Mouse (Mus musculus): ENCODE measurements around the gene Gm49318.

Gm49318 gene

DNA sequence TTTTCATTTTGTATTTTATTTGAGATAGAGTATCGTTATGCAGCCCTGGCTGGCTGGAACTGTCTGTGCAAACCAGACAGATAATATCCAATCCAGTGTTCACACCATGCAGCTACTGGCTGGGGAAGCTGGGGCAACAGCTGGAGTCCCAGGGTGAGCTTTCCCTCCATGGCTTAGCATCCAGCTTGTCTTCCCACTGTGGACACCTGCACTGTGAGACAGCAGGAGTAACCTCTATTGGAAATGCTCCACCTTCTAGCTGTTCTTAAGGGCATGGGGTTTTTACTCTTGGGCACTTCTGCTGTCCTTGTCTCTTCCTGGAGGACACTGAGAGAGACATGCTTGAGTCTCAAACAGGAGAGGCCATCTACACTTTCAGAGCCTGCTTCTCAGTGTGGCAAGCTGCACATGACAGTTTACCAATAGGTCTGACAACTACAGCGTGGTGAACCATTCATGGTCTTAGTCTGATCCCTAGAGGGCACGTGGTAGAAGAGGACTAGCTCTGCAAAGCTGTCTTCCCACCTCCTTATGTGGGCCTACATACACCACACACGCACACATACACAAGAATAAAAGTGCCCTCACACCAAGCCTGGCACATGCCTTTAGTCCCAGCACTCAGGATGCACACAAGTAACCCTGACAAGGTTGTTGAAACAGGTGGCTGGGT lies 1.0 kb downstream of the Gm49318 start:
- DNase-seq (ENCODE audit: low spot score): no peak

DNA sequence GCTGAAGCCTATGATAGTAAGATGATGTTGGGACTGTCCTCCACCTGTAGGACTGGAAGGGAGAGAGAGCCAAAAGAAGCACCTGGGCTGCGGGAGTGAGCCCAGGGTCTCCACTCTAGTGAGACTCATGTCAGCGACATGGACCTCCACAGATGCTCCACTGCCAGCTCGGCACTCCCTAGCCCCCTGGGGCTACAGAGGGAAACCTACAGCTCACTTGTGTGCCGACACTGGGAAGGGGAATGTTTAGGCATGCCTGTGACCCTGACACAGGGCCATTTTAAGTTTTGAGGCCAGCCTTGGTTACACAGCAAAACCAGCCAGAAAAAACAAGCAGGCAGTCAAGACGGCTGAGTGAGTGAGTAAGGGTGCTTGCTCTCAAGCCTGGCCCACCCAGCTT lies 3.9 kb downstream of the Gm49318 start:
- DNase-seq (ENCODE audit: low spot score): no peak

DNA sequence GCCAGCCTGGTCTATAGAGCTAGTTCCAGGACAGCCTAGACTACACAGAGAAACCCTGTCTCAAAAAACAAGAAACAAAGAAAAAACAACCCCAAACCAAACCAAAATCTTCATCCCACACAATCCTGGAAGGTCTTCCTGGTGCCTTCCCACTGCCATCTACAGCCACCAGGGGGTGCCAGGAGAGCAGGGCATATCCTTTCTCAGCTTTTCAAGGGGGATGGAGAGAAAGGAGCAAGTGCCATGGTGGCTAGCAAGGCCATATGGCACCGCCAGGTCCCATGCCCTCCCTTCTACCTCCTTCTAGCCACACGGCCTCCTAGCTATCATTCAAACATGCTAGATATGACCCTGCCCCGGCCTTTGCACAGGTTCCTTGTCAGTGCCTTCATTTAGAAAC lies 4.6 kb downstream of the Gm49318 start:
- DNase-seq (ENCODE audit: low spot score): peak; percentile 56

DNA sequence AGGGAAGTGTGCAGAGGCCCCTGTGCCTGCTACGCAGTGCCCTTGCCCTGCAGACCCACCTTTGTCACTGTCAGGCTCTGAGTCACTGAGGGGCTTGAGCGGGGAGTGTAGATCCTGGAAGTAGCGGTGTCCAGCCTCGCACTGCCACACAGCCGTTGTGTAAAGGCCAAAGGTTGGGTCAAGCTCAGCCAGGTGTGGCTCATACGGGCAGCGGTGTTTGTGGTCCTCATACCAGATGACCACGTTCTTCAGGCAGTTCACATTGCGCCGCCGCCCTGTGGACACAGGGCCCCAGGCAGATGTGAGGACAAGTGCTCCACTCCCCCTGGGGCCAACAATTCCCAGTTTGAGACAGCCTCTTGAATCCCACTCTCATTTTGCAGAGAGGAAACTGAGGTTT lies 5.4 kb downstream of the Gm49318 start:
- DNase-seq (ENCODE audit: low spot score): no peak

DNA sequence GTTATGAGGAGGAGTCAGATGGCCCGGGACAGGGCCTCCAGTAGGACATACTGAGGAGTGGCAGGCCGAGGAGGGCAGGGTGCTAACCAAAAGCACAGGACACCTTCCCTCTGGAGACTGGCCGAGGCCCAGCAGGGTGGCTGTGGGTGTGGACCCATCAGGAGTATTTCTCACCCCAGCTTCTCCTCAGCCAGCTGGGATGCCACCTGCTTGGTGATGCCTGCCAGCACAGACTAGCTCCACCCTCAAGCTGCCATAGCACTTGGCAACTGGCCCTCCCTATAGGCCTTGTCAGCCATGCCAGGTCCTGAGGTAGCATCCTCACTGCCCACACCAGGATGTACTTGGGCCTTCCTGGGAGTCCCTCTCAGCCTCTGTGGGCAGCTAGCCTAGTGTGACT lies 6.7 kb downstream of the Gm49318 start:
- no peak for DNase-seq (ENCODE audit: low spot score)

DNA sequence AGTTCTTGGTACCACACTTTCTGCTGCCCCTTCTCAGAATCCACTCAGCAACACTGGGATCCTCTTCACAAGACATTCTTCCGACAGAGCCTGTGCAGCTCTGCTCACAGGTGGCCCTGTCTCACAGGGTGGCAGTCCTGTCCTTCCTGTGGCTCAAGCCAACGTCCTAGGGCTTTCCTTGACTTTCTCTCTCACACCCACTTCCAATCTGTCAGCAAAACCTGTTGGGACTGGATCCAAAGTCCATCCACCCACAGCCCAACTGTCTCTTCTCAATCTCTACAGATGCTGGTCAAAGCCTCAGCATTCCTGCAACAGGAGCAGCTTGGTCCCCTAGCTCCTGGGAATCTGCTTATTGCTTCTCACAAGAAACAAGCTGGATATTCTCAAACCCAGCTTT lies 9.7 kb downstream of the Gm49318 start:
- no peak for DNase-seq (ENCODE audit: low spot score)

DNA sequence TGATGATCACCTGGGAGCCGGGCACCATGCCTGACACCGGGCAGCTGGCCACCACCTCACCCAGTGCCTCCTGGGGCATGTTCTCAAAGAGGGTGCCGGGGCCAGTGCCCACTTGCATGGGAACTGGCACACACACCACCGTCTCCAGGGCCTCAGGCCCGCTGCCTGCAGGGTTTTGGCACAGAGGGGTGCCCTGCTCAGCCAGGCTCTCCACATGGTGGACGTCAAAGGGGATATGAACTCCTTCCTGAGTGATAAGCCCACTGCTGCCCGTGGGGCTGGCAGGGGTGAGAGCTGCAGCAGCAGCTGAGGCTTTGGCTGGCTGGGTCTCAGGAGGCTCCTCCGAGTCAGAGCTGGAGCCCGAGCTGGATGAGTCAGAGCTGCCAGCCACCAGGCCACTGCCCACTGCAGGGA lies 13.0 kb downstream of the Gm49318 start:
- no peak for DNase-seq (ENCODE audit: low spot score)

DNA sequence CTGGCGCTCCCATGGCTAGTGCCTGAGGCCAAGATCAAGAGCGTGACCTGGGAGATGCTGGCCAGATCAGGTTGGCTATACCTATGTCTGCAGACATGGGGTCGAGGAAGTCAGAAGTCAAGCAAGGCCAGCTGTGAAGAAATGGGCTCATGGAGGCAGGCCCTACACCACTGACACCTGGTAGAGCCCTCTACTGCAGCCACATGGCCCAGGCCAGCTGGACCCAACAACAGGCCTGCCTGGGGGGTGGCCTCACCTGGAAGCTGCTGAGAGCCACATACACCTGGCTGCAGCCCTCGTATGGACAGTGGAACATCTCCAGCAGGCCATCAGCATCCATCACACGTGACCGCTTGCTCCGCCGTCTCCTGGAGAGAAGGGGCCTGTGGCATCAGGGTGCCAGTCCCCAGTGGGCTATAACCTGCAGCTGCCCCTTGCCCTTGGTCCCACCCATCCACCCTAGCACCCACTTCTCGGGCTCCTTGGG lies 14.0 kb downstream of the Gm49318 start:
- DNase-seq (ENCODE audit: low spot score): no peak

DNA sequence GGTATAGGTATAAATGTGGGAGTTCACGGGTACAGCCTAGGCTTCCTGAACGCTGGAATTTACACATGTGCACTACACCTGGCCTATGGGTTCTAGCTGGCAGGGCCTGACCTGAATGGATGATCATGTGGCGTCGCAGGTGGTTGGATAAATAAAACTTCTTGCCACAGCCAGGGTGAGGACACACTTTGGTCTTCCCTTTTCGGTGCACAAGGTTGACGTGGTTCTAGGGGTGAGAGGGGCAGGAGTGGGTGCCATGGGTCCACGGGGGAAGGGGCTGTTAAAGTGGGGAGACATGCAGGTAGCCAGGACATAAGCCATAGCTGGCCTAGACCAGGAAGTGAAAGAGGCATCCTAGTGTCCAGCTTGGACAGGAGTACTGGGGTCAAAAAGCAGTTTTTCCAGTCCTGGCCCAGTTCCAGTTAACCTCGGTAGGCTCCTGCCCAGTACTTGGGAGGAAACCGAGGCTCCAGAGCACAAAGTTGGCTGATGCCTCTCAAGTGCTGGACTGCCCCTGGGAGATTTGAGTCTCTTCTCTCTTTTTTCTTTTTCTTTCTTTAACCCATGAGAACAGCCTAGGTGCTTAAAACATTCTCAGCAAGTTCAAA lies 14.7 kb downstream of the Gm49318 start:
- DNase-seq (ENCODE audit: low spot score): no peak

DNA sequence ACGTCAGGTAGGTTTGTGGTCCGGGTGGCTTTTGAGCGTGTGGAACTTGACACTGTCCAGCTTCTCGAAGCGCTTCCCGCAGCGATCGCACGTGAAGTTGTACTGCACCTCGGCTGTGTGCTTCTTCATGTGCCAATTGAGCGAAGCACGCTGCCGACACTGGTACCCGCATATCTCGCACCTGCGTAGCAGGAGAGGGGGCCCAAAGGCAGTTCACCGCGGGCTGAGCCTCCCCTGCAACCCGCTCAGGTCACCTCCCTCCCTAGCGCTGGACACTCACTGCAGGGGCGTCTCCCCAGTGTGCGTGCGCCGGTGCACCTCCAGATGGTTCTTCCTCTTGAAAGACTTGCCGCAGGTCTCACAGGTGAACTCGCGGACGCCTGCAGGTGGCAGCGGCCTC lies 15.3 kb downstream of the Gm49318 start:
- DNase-seq (ENCODE audit: low spot score): no peak

DNA sequence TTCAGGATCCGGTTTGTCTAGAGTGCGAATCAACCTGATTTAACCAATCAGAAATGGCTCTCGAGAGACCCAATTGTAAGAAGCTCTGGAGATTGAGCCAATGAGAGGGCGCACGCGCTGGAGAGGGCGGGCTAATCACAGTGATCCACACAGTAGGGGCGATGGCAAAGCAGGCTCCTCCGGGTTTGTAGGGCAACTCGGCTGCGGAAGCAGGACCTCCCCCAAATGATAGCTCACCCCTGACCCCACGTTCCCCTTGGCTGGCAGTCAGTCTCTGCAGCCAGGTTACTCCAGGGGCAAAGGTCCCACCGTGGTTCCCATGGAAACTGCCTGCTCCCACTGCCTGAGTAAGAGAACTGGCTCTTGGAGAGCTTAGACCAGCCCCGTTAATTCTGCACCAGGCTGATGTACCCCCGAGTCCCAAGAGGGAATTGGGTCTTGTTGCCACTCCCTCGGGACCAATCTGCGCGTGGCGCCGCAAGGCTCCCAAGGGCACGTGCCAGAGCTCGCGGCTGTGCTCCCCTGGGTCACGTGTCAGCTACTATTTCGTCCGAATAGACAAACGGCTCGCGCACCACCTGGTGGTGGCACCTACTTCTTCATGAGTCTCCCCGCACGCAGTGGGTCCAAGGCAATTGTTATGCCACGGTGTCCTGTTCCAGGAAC lies 16.5 kb downstream of the Gm49318 start:
- DNase-seq (ENCODE audit: low spot score): peak; percentile 64

DNA sequence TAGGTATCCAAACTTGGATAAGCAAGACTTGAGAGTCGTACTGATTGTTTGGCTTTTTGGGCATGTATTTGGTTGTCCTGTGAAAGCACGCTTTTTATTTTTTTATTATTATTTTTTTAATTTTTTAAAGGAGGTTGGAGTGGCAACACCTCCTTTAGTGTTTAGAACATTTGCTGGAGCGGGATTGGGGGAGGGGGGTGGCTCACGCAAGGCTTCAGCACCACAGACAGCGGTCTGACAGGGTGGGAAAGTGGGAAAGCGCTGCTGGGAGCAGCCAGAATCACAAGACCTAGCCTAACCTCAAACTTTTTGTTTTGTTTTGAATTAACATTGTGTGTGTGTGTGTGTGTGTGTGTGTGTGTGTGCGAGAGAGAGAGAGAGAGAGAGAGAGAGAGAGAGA lies 17.4 kb downstream of the Gm49318 start:
- DNase-seq (ENCODE audit: low spot score): no peak

DNA sequence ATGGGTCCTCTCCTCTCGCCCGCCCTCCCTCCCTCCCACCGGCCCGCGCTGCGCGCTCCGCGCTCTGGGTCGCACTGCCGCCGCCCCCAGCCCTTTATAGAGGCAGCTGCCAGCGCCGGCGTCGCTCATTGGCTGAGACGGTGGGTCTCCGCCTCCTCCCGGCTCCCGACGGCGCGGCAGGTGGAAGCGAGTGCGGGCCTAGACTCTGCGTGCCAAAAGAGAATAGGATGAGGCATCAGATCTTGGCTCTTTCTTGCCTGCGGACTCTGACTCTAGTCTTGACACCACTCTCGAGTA lies 19.2 kb downstream of the Gm49318 start, which contains the start of gene Elavl3:
TSS of gene Elavl3 (minus strand) at position 66 of the 297 bp plus-strand sequence.
- DNase-seq (ENCODE audit: low spot score): no peak

DNA sequence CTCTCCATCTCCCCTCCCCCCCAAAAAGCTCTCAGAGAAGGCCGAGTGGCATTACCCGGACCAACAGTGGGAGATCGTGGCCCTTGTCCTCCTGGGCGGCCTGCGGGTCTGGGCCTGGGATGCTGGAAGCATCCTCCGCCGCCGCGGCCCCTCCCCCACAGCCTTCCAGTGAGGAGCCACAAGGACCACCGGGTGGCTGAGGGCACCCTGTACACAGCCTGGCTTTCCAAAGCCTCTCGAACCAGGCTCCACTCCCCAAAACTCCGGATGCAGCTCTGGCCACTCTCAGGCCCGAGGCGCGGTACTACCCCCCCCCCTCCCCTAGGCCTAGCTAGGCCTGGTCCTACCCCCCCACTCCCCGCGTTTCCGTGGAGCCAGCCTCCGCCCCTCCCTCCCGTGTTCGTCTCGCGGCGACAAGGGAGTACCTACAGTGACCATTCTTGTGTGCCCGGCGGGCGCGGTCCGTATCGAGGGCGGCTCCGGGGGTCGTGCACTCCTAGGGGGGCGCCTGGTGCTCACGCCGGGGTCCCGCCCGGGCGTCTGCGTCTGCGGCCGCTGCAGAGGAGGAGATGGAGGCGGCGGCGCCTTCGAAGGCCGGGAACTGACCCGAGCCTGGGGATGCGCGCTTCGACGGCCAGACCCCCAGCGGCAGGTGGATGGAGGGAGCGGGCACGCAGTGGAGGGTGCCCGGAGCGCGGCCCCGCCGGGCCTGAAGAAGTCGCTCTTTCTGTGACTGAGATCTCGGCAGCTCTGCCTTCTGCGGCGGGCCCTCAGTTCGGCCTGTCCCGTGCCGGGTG lies 19.7 kb downstream of the Gm49318 start:
- no peak for DNase-seq (ENCODE audit: low spot score)

DNA sequence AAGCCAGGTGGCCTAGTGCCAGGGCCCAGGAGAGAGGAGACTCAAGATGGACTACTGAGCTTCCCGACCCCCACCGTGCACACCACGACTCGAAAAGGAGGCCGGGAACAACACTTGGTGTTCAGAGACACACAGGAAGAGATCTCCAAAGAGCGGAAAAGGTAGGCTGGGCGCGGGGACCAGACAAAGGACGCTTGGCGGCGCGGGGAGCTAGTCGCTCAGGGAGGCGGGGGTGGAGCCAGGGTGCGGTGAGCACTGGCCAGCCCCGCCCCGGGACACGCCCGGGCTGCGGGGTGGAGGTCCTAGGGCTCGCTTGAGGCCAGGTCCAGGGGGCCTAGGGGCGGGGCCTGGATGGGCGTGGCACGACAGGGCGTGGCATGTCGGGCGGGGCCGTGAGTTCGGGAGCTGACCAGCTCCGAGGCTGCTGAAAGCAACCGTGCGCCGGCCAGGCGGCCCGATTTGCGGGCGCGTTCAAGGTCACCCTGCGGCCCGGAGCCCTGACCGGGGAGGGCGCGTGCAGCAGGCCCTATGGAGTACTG lies 20.6 kb downstream of the Gm49318 start:
- peak; percentile 77 for DNase-seq (ENCODE audit: low spot score)

DNA sequence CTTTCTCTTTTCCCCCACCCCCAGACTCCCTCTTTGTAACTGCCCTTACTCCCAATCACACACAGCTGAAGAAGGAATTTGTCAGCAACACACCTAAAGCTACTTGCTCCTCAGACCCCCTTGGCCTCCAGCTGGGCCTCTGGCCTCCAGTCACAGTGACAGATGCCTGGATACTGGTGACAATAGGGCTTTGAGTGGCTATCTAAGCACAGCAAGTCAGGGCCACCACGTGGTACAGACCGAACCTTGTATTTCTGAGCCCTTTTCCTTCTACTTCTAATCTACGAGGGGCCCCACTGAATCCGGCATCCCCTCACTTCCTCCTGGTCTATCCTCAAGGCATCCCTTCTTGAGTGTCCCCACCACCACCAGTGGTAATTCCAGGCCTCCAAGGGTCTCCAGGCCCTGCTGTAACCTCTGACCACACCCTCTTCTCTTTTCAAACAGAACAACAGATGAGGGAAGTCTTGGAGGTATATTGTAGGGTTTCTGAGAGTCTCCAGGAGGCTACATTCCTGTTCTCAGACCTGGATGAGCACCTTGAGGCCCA lies 21.3 kb downstream of the Gm49318 start:
- no peak for DNase-seq (ENCODE audit: low spot score)

DNA sequence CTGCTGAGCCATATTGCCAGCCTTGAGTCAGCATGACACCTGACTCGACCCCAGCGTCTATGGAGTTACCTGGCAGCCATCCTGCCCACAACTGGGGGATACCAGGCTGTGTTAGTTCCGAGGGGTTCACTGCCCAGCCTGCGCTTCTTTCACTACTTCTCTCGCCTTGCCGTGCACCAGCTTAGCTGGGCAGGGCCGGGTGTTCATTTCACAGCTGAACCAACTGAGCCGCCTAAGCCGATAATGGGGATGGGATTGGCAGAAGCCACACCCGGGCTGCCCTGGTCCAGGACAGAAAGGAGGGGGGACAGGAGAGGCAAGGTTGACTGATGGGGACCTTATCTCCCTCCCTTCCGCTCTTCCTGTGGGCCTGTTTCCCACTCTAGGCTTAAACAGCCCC lies 21.7 kb downstream of the Gm49318 start:
- DNase-seq (ENCODE audit: low spot score): no peak

DNA sequence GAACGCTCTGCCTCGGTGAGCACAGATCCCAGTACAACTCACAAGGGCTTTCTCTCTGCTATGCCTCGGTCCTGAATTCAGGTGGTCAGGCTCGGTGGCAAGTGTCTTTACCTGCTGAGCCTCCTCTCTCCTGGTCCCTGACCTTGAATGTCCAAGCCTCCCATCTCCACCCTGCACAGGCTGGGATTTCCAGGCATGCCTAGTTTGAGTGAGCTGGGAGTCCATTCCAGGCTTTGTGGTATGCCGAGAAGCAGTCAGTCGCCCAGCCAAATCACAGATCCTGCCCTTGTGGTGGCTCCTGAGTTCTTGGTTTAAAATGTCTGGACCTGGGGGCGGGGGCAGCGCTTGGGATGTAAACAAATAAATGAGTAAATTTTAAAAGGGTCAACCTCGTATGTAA lies 23.7 kb downstream of the Gm49318 start:
- DNase-seq (ENCODE audit: low spot score): no peak

DNA sequence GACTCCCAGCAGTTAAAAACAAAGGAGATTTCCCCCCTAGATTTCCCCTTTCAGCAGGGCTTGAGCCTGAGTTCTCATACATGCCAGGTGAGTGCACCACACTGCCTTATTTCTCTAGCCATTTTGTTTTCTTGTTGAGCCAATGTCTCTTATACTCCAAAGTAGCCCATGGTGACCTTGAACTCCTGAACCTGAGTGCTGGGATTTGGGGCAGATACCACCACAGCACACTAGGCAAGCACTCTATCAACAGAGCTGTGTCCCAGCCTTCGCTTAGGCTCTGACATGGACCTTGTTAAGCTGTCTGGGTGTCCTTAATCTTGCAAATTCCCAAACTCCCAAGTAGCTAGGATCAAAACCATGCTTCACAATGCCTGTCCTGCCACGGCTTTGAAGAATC lies 29.2 kb downstream of the Gm49318 start:
- DNase-seq (ENCODE audit: low spot score): no peak

DNA sequence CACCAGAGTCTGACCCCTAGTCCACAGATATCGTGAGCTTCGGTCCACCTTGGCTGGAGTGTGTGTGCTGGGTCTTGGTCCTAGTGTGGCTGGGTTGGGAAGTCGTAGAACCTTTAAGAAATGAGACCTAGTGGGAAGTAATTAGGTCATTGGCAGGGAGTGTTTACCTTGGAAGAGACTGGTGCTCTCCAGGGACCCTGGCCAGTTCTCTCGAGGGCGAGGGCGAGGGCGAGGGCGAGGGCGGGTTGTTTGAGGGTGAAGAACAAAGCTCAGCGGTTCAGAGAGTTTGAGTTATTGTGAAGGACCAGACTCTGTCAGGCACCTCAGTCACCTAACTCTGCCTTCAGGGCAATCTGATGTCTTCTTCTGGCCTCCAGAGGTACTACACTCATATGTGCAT lies 33.2 kb downstream of the Gm49318 start:
- no peak for DNase-seq (ENCODE audit: low spot score)

DNA sequence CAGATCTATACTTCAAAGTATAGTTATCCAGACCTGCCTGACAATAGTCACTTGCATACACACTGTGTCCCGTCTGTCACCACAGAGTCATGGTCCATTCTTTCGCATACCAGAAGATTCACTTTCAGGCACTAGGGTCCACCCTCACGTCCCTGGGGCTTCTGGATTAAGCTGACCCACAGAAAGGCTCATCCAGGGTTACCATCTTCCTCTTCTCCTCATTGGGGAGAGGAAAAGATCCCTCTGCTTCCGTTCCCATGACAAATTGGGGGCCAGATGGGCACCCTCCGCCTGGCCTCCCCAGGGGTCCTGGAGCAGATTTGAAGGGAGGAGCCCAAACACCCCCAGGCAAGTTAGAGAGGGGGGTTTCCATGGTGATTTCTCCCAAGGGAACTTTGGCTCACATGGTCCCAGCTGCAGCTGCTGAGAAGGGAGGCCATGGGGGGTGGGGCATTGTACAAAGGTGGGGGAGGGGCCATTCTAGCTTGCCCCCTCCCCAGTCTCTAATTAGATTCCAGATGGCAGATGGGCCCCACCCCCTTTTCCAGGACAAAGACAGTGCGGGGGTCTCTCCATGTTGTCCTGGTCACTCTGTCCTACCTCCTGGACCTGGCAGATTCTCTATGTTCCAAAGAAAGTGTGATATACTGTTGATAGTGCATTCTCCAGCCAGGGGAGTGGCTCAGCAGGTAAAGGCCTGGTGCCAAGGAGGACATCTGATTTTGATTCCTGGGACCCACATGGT lies 35.6 kb downstream of the Gm49318 start:
- no peak for DNase-seq (ENCODE audit: low spot score)

Measured in c-Kit-positive CD71-positive TER-119-positive erythroid progenitor cells, embryonic 14.5 days (primary cell).